Mouse (Mus musculus) lung, postnatal 0 days (tissue): ENCODE measurements around the gene Cps1. TPM values are rescaled to one million over a fixed set of nuclear protein-coding genes. Genes with fewer than 3 reads are reported as not detected.

Experiments used
- ATAC-seq: fragments of 200-750 bp; cut with Nextera tagmentation; 2 replicates; pipeline ENCODE4 v1.8.0; 2017; ENCODE audit warnings: moderate library complexity
- DNase-seq: peaks from one replicate; pipeline ENCODE4 v3.0.0-alpha.2; 2016; ENCODE audit warnings: low spot score
- H3K27ac ChIP-seq: fragments of 300-500 bp; sonication (generic); 2 replicates; pipeline ENCODE4 v1.5.1; 2014; ENCODE audit warnings: antibody characterized with exemption, mild to moderate bottlenecking, low read length, mixed read lengths
- H3K27me3 ChIP-seq: fragments of 300-500 bp; sonication (generic); replicated peaks from 2 replicates; pipeline ENCODE4 v1.6.1; 2014; ENCODE audit warnings: low read length, mixed read lengths; ENCODE audit not compliant: insufficient read depth
- H3K36me3 ChIP-seq: fragments of 300-500 bp; sonication (generic); 2 replicates; pipeline ENCODE4 v1.6.1; 2014; ENCODE audit warnings: low read length, mixed read lengths; ENCODE audit not compliant: insufficient read depth
- H3K4me1 ChIP-seq: fragments of 300-500 bp; sonication (generic); 2 replicates; pipeline ENCODE4 v1.6.1; 2014; ENCODE audit warnings: antibody characterized with exemption, low read depth, low read length, mixed read lengths; ENCODE audit not compliant: insufficient read depth
- H3K4me2 ChIP-seq: fragments of 300-500 bp; sonication (generic); replicated peaks from 2 replicates; pipeline ENCODE4 v1.6.1; 2014; ENCODE audit warnings: low read depth, mild to moderate bottlenecking, low read length, moderate library complexity, mixed read lengths
- H3K4me3 ChIP-seq: fragments of 300-500 bp; sonication (generic); 2 replicates; pipeline ENCODE4 v1.5.1; 2014; ENCODE audit warnings: low read depth, low read length
- H3K9ac ChIP-seq: fragments of 300-500 bp; sonication (generic); replicated peaks from 2 replicates; pipeline ENCODE4 v1.6.1; 2014; ENCODE audit warnings: low read depth, mild to moderate bottlenecking
- H3K9me3 ChIP-seq: fragments of 300-500 bp; sonication (generic); 2 replicates; pipeline ENCODE4 v1.6.1; 2016; ENCODE audit warnings: low read length, mixed read lengths
- CTCF ChIP-seq: IDR thresholded peaks from 2 replicates; pipeline ENCODE4 v1.5.1; 2016; ENCODE audit warnings: antibody characterized with exemption, mild to moderate bottlenecking
- EP300 ChIP-seq: IDR thresholded peaks from 2 replicates; pipeline ENCODE4 v1.6.1; 2016; ENCODE audit warnings: antibody characterized with exemption, mild to moderate bottlenecking, control low read depth
- WGBS: fragments of 180-500 bp; shearing (Covaris S2); extraction: QIAGEN DNeasy Blood & Tissue Kit; methylation state at CpG from one replicate; pipeline ENCODE4 v1.1.7; 2014; 5-methylcytosine and 5-hydroxymethylcytosine counted together
- polyA plus RNA-seq: library from polyadenylated mRNA; unstranded; fragments of >200 nt; fragmentation: Nextera tagmentation; extraction: Ambion mirVana; gene quantifications from 2 replicates; pipeline ENCODE4 v1.2.1, GENCODE M21; 2015

Gene Cps1
- polyA plus RNA-seq, 1 experiment from 2014 or later: 0.06 TPM

DNA sequence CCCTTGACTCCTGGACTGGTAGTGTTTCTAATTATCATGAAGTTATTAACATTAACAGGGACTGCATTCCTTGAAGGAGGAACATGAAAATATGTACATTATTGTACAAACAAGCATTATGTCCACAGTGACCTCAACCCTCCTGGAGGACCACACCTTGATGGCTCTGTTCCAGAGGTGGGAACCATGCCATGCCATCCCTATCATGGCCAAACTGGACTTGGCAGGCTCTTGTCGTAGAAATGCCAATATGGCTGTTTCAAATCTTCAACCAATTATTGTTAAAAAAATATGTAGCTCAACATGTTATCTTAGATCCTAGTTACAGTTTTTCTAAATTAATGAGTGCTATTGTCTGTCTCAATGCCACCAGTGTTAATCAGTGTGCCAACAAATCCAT lies 116.1 kb downstream of the Cps1 start:
- DNase-seq (no peak), ATAC-seq (no peak)
- H3K9me3 ChIP-seq: no peaks in the 10 kb centered on the region
- no peaks in the 10 kb centered on the region for H3K36me3 ChIP-seq
- TF ChIP-seq CTCF (no peak), EP300 (no peak)
- no peaks in the 10 kb centered on the region for H3K4me1 ChIP-seq
- no peak overlapping the region for H3K9ac ChIP-seq
- no peak overlapping the region for H3K27ac ChIP-seq
- 74% methylated on average over 1 of the region's 1 CpGs for WGBS
- H3K27me3 ChIP-seq: no peaks in the 10 kb centered on the region
- no peak overlapping the region for H3K4me3 ChIP-seq
- H3K4me2 ChIP-seq: no peak overlapping the region

DNA sequence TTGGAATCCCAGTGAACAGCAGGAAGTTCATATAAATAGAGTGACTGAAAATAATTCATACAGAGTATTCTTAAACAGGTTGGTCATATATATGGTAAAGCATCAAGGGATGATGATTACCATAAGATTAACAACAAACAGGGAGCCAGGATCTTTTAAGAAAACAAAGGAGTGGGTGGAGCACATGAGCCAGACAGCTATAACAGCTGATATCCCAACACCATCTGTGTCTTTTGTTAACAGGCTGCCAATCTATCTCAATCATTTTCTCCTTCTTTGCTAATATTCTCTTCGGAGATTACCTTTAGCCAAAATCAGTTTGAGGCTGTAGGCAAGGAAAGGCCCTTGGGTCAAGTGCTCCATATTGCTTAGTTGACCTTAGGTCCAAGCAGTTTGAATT lies 142.4 kb downstream of the Cps1 start:
- DNase-seq (no peak), ATAC-seq (no peak)
- WGBS: 63% methylated on average over 1 of the region's 1 CpGs
- no peaks in the 10 kb centered on the region for H3K27me3 ChIP-seq
- H3K4me3 ChIP-seq: no peak overlapping the region
- no peaks in the 10 kb centered on the region for H3K9me3 ChIP-seq
- TF ChIP-seq EP300: no peak
- TF ChIP-seq CTCF: no peak
- H3K4me2 ChIP-seq: no peak overlapping the region
- H3K9ac ChIP-seq: no peak overlapping the region
- H3K4me1 ChIP-seq: no peaks in the 10 kb centered on the region
- H3K27ac ChIP-seq: no peak overlapping the region
- no peaks in the 10 kb centered on the region for H3K36me3 ChIP-seq

DNA sequence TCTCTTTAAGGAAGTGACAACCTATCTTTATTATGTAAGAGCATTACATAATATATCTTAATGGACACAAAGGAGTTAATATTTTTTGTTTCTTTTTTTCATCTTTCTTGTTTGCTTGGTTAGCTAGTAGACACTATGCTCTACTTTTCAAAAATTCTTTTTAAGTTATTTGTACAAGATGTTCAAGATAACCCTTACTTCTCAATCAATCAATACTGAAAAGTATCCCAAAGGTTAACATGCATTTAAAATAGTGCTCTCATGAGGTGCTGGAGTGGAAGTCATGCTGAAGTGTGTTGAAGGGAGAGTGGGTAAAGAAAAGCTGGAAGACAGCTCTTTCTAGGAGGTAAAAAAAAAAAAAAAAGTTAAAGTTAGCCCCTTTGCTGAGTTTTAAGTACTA lies 145.1 kb downstream of the Cps1 start:
- no peak overlapping the region for H3K27ac ChIP-seq
- DNase-seq: no peak
- no peak overlapping the region for H3K4me2 ChIP-seq
- H3K27me3 ChIP-seq: no peaks in the 10 kb centered on the region
- ATAC-seq: no peak
- H3K4me1 ChIP-seq: no peaks in the 10 kb centered on the region
- no peaks in the 10 kb centered on the region for H3K36me3 ChIP-seq
- H3K9me3 ChIP-seq: no peaks in the 10 kb centered on the region
- H3K4me3 ChIP-seq: no peak overlapping the region
- no peak overlapping the region for H3K9ac ChIP-seq
- no peak for TF ChIP-seq CTCF
- no peak for TF ChIP-seq EP300

DNA sequence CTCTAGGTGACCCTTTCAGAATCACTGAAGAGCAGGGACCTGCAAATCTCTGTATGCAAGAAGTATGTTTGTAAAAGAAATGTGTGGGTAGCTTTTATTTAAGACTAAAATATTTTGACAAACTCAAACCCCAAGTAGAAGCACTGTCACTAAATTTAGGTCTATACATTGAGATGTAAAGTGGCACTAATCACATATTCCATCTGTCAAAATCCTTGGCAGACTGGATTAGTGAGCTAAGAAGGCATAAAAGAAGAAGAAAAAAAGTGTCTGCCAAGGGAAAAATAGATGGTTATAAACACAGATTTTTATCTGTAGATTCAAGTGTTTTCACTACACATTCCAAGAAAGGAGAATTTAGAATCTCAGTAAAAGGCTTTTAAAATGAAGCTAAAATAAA lies 145.6 kb downstream of the Cps1 start:
- no peaks in the 10 kb centered on the region for H3K36me3 ChIP-seq
- no peak overlapping the region for H3K27ac ChIP-seq
- H3K9ac ChIP-seq: no peak overlapping the region
- no peak for ATAC-seq
- H3K4me2 ChIP-seq: no peak overlapping the region
- no peak for DNase-seq
- TF ChIP-seq EP300 (no peak), CTCF (no peak)
- no peaks in the 10 kb centered on the region for H3K4me1 ChIP-seq
- H3K4me3 ChIP-seq: no peak overlapping the region
- no peaks in the 10 kb centered on the region for H3K27me3 ChIP-seq
- H3K9me3 ChIP-seq: no peaks in the 10 kb centered on the region

DNA sequence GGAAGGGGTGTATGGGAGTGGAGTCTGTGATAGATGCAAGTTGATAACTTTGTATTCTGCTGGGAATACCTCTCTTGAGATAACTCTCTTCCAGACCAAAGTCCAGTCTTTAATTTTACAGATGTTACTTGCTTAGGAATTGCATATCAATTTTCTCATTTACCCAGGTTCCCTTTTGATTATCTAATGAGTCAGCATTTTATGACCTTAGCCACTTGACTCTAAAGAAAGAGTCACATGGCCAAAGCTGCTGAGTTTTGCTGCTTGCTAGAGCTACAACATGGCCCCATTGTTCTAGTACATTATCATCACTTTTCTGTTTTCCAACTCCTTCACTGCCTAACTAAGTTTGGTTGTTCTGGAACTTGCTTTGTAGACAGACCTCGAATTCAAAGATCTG lies 153.4 kb downstream of the Cps1 start:
- no peak overlapping the region for H3K4me2 ChIP-seq
- H3K27me3 ChIP-seq: no peaks in the 10 kb centered on the region
- no peak for ATAC-seq
- TF ChIP-seq EP300: no peak
- TF ChIP-seq CTCF: no peak
- H3K4me3 ChIP-seq: no peak overlapping the region
- no peak overlapping the region for H3K27ac ChIP-seq
- H3K36me3 ChIP-seq: no peaks in the 10 kb centered on the region
- 78% methylated on average over 1 of the region's 1 CpGs for WGBS
- H3K9ac ChIP-seq: no peak overlapping the region
- no peaks in the 10 kb centered on the region for H3K4me1 ChIP-seq
- no peak for DNase-seq
- no peaks in the 10 kb centered on the region for H3K9me3 ChIP-seq

Other genes with a start within 250 kb of the Cps1 start
- gene Myl1, start 177.6 kb upstream of the Cps1 start, polyA plus RNA-seq: 4.0 and 4.3 TPM in 2 replicates
- 65.9 and 68.0 TPM in 2 replicates for gene Lancl1, start 84.2 kb upstream of the Cps1 start, polyA plus RNA-seq